Mouse (Mus musculus) urinary bladder, postnatal 4 days (tissue): Measurements from ENCODE around the gene Cdh20.

Experiments used
- DNase-seq, 2 experiments: peaks; one replicate each; pipeline ENCODE4 v3.0.0; 2021 to 2022; ENCODE audit warnings: low spot score in 2 of 2

The Cdh20 gene

GRCm38 (mm10) chr1:105013291-105013690 is 245.0 kb downstream of the Cdh20 start:
- DNase-seq: no peak

GRCm38 (mm10) chr1:105041668-105042067 is 273.3 kb downstream of the Cdh20 start:
- no peak for DNase-seq
